Mouse (Mus musculus) heart, embryonic 12.5 days (tissue): ENCODE data around the gene 5430419D17Rik. TPM values are rescaled to one million over a fixed set of nuclear protein-coding genes. Genes with fewer than 3 reads are reported as not detected.

ENCODE experiments used
- ATAC-seq: fragments of 200-750 bp; cut with Nextera tagmentation; 2 replicates; pipeline ENCODE4 v1.8.0; 2017; ENCODE audit warnings: moderate TSS enrichment, moderate library complexity; ENCODE audit not compliant: insufficient number of reproducible peaks, low FRiP score
- H3K27ac ChIP-seq: fragments of 300-500 bp; sonication (generic); 2 replicates; pipeline ENCODE4 v1.5.1; 2016; ENCODE audit warnings: mild to moderate bottlenecking, moderate library complexity; ENCODE audit not compliant: poor library complexity, severe bottlenecking
- H3K27me3 ChIP-seq: fragments of 300-500 bp; sonication (generic); replicated peaks from 2 replicates; pipeline ENCODE4 v1.6.1; 2016; ENCODE audit warnings: mild to moderate bottlenecking, moderate library complexity
- H3K36me3 ChIP-seq: fragments of 300-500 bp; sonication (generic); 2 replicates; pipeline ENCODE4 v1.6.1; 2016; ENCODE audit warnings: mild to moderate bottlenecking, moderate library complexity
- H3K4me1 ChIP-seq: fragments of 300-500 bp; sonication (generic); replicated peaks from 2 replicates; pipeline ENCODE4 v1.6.1; 2016; ENCODE audit warnings: mild to moderate bottlenecking
- H3K4me2 ChIP-seq: fragments of 300-500 bp; sonication (generic); 2 replicates; pipeline ENCODE4 v1.6.1; 2016; ENCODE audit warnings: mild to moderate bottlenecking, moderate library complexity
- H3K4me3 ChIP-seq: fragments of 300-500 bp; sonication (generic); 2 replicates; pipeline ENCODE4 v1.5.1; 2016; ENCODE audit warnings: mild to moderate bottlenecking
- H3K9ac ChIP-seq: fragments of 300-500 bp; sonication (generic); 2 replicates; pipeline ENCODE4 v1.6.1; 2016; ENCODE audit warnings: mild to moderate bottlenecking, moderate library complexity
- H3K9me3 ChIP-seq: fragments of 300-500 bp; sonication (generic); replicated peaks from 2 replicates; pipeline ENCODE4 v1.6.1; 2016; ENCODE audit warnings: mild to moderate bottlenecking, moderate library complexity
- WGBS: fragments of 180-500 bp; shearing (Covaris S2); methylation state at CpG from one replicate; pipeline ENCODE4 v1.1.7; 2016; 5-methylcytosine and 5-hydroxymethylcytosine counted together
- polyA plus RNA-seq: library from polyadenylated mRNA; unstranded; fragments of >200 nt; fragmentation: Nextera tagmentation; extraction: Ambion mirVana; gene quantifications from 2 replicates; pipeline ENCODE4 v1.2.1, GENCODE M21; 2016

5430419D17Rik gene
- polyA plus RNA-seq, 1 experiment from 2014 or later, result 0.27 TPM

- Histone ChIP-seq H3K27me3 (no peaks in the 10 kb centered on the region), H3K4me3 (no peak overlapping the region), H3K4me2 (no peak overlapping the region), H3K9ac (no peak overlapping the region), H3K9me3 (no peaks in the 10 kb centered on the region), H3K4me1 (peaks cover 12% of the 10 kb centered on the region), H3K27ac (no peak overlapping the region), H3K36me3 (no peaks in the 10 kb centered on the region)
- 74% methylated on average over 7 of the region's 7 CpGs for WGBS
- no peak for ATAC-seq
These were observed 140.3 kb downstream of the 5430419D17Rik start for GRCm38 (mm10) chr7:131314493-131314892.

- no peak overlapping the region for H3K27ac ChIP-seq
- H3K36me3 ChIP-seq, result no peaks in the 10 kb centered on the region
- H3K27me3 ChIP-seq, result no peaks in the 10 kb centered on the region
- peaks cover 12% of the 10 kb centered on the region for H3K4me1 ChIP-seq
- no peak for ATAC-seq
- WGBS, result 49% methylated on average over 12 of the region's 12 CpGs
- H3K4me2 ChIP-seq, result no peak overlapping the region
- H3K4me3 ChIP-seq, result no peak overlapping the region
- H3K9me3 ChIP-seq, result no peaks in the 10 kb centered on the region
- no peak overlapping the region for H3K9ac ChIP-seq
These were observed 143.4 kb downstream of the 5430419D17Rik start for GRCm38 (mm10) chr7:131317587-131317986.

GRCm38 (mm10) chr7:131318340-131318739, 144.1 kb downstream of the 5430419D17Rik start:
- peaks cover 12% of the 10 kb centered on the region for H3K4me1 ChIP-seq
- H3K36me3 ChIP-seq, result no peaks in the 10 kb centered on the region
- no peak for ATAC-seq
- no peaks in the 10 kb centered on the region for H3K27me3 ChIP-seq
- no peak overlapping the region for H3K27ac ChIP-seq
- no peak overlapping the region for H3K9ac ChIP-seq
- H3K9me3 ChIP-seq, result no peaks in the 10 kb centered on the region
- 43% methylated on average over 5 of the region's 7 CpGs for WGBS
- H3K4me2 ChIP-seq, result no peak overlapping the region
- H3K4me3 ChIP-seq, result no peak overlapping the region

GRCm38 (mm10) chr7:131322192-131322591, 148.0 kb downstream of the 5430419D17Rik start, which contains the start of gene Cuzd1:
Gene Cuzd1, minus strand, starts transcription at chr7:131322292.
- Histone ChIP-seq H3K27me3 (no peaks in the 10 kb centered on the region), H3K4me2 (no peak within 1 kb of the TSS), H3K4me3 (no peak within 1 kb of the TSS), H3K9me3 (no peaks in the 10 kb centered on the region), H3K4me1 (peaks cover 12% of the 10 kb centered on the region), H3K9ac (no peak within 1 kb of the TSS), H3K27ac (no peak within 1 kb of the TSS), H3K36me3 (no peaks in the 10 kb centered on the region)
- ATAC-seq, result no peak
- WGBS, result 77% methylated on average over 2 of the region's 2 CpGs

GRCm38 (mm10) chr7:131327054-131327453, 152.9 kb downstream of the 5430419D17Rik start:
- Histone ChIP-seq H3K4me3 (no peak overlapping the region), H3K27me3 (no peaks in the 10 kb centered on the region), H3K9ac (no peak overlapping the region), H3K9me3 (no peaks in the 10 kb centered on the region), H3K4me1 (0 out of 2 replicates have a peak, but pooled peaks cover 4% of the 10 kb centered on the region), H3K4me2 (no peak overlapping the region), H3K36me3 (no peaks in the 10 kb centered on the region), H3K27ac (no peak overlapping the region)
- no peak for ATAC-seq
- WGBS, result 79% methylated on average over 5 of the region's 5 CpGs

- no peak within 1 kb of the TSS for H3K4me2 ChIP-seq
- WGBS, result 87% methylated on average over 5 of the region's 5 CpGs
- no peak within 1 kb of the TSS for H3K9ac ChIP-seq
- no peak within 1 kb of the TSS for H3K27ac ChIP-seq
- no peaks in the 10 kb centered on the region for H3K27me3 ChIP-seq
- 0 out of 2 replicates have a peak, but pooled peaks cover 4% of the 10 kb centered on the region for H3K4me1 ChIP-seq
- no peaks in the 10 kb centered on the region for H3K36me3 ChIP-seq
- H3K4me3 ChIP-seq, result no peak within 1 kb of the TSS
- H3K9me3 ChIP-seq, result no peaks in the 10 kb centered on the region
- ATAC-seq, result no peak
These were observed 155.2 kb downstream of the 5430419D17Rik start, which contains the start of gene Fam24b for GRCm38 (mm10) chr7:131329416-131329815. Gene Fam24b, minus strand, starts transcription at chr7:131329516.

- no peak overlapping the region for H3K4me2 ChIP-seq
- no peak overlapping the region for H3K27ac ChIP-seq
- no peaks in the 10 kb centered on the region for H3K36me3 ChIP-seq
- H3K9me3 ChIP-seq, result no peaks in the 10 kb centered on the region
- no peak overlapping the region for H3K4me3 ChIP-seq
- H3K4me1 ChIP-seq, result 0 out of 2 replicates have a peak, but pooled peaks cover 4% of the 10 kb centered on the region
- H3K27me3 ChIP-seq, result no peaks in the 10 kb centered on the region
- no peak overlapping the region for H3K9ac ChIP-seq
- 49% methylated on average over 2 of the region's 2 CpGs for WGBS
- ATAC-seq, result no peak
These were observed 157.5 kb downstream of the 5430419D17Rik start for GRCm38 (mm10) chr7:131331688-131332087.

GRCm38 (mm10) chr7:131333564-131333963, 159.4 kb downstream of the 5430419D17Rik start, which contains the start of gene Fam24a:
Gene Fam24a, plus strand, starts transcription at chr7:131333864.
- Histone ChIP-seq H3K27me3 (no peaks in the 10 kb centered on the region), H3K36me3 (peaks cover 3% of the 10 kb centered on the region; the same call in 1 of the 2 replicates), H3K9ac (no peak within 1 kb of the TSS), H3K4me3 (no peak within 1 kb of the TSS), H3K4me1 (0 out of 2 replicates have a peak, but pooled peaks cover 4% of the 10 kb centered on the region), H3K9me3 (no peaks in the 10 kb centered on the region), H3K4me2 (no peak within 1 kb of the TSS), H3K27ac (no peak within 1 kb of the TSS)
- 48% methylated on average over 1 of the region's 1 CpGs for WGBS
- ATAC-seq, result no peak

GRCm38 (mm10) chr7:131337502-131338068, 163.4 kb downstream of the 5430419D17Rik start:
- Histone ChIP-seq H3K4me2 (no peak overlapping the region), H3K36me3 (peaks cover 33% of the 10 kb centered on the region), H3K9me3 (no peaks in the 10 kb centered on the region), H3K9ac (no peak overlapping the region), H3K4me1 (no peaks in the 10 kb centered on the region), H3K27me3 (no peaks in the 10 kb centered on the region), H3K4me3 (no peak overlapping the region), H3K27ac (no peak overlapping the region)
- ATAC-seq, result no peak
- 76% methylated on average over 8 of the region's 8 CpGs for WGBS

- Histone ChIP-seq H3K4me1 (no peaks in the 10 kb centered on the region), H3K27me3 (no peaks in the 10 kb centered on the region), H3K4me2 (no peak overlapping the region), H3K27ac (no peak overlapping the region), H3K36me3 (peaks cover 74% of the 10 kb centered on the region), H3K9me3 (no peaks in the 10 kb centered on the region), H3K4me3 (no peak overlapping the region), H3K9ac (no peak overlapping the region)
- ATAC-seq, result no peak
- WGBS, result 87% methylated on average over 7 of the region's 7 CpGs
These were observed 171.8 kb downstream of the 5430419D17Rik start for GRCm38 (mm10) chr7:131345856-131346541.
